Mouse (Mus musculus) adrenal gland (tissue): ENCODE data around the gene Nmt1.

ENCODE experiments used
- intact Hi-C: fragments of 180-260 bp; cut with DNase I; formaldehyde crosslinking; loops from one replicate; pipeline ENCODE4 v1.15.1; 2025

The Nmt1 gene

GRCm38 (mm10) chr11:103038037-103038436 is 10.0 kb downstream of the Nmt1 start:
- intact Hi-C loops = no loop called here

GRCm38 (mm10) chr11:103042828-103043227 is 14.8 kb downstream of the Nmt1 start:
- intact Hi-C loops = no loop called here

- intact Hi-C loops = no loop called here
Observed at GRCm38 (mm10) chr11:103043982-103044381, 16.0 kb downstream of the Nmt1 start.

GRCm38 (mm10) chr11:103046286-103046685 is 18.3 kb downstream of the Nmt1 start:
- intact Hi-C loops = no loop called here

- intact Hi-C loops = loop anchor here (5.0 to 10.0 kb wide), 3 partner anchors 52 to 275 kb away; partner anchors contain the start of gene Gfap
Observed at GRCm38 (mm10) chr11:103049611-103050010, 21.6 kb downstream of the Nmt1 start.

- intact Hi-C loops = loop anchor here (5.0 to 10.0 kb wide), 3 partner anchors 53 to 275 kb away; partner anchors contain the start of gene Gfap
Observed at GRCm38 (mm10) chr11:103050153-103050552, 22.2 kb downstream of the Nmt1 start.

- intact Hi-C loops = loop anchor here (5.0 to 10.0 kb wide), 3 partner anchors 54 to 276 kb away; partner anchors contain the start of gene Gfap
Observed at GRCm38 (mm10) chr11:103051249-103051691, 23.3 kb downstream of the Nmt1 start.

GRCm38 (mm10) chr11:103052078-103052477 is 24.1 kb downstream of the Nmt1 start:
- intact Hi-C loops = loop anchor here (5.0 to 10.0 kb wide), 3 partner anchors 55 to 277 kb away; partner anchors contain the start of gene Gfap

GRCm38 (mm10) chr11:103053191-103054076 is 25.4 kb downstream of the Nmt1 start:
- intact Hi-C loops = loop anchor here (5.0 to 10.0 kb wide), 3 partner anchors 56 to 279 kb away; partner anchors contain the start of gene Gfap

- intact Hi-C loops = loop anchor here (5.0 to 10.0 kb wide), 3 partner anchors 57 to 280 kb away; partner anchors contain the start of gene Gfap
Observed at GRCm38 (mm10) chr11:103054798-103055197, 26.8 kb downstream of the Nmt1 start.

- intact Hi-C loops = loop anchor here (10.0 kb wide), 2 partner anchors 152 to 282 kb away; partner anchors contain the start of gene Gfap
Observed at GRCm38 (mm10) chr11:103056636-103057035, 28.6 kb downstream of the Nmt1 start.

GRCm38 (mm10) chr11:103058499-103059085 is 30.6 kb downstream of the Nmt1 start:
- intact Hi-C loops = loop anchor here (10.0 kb wide), 2 partner anchors 154 to 284 kb away; partner anchors contain the start of gene Gfap

GRCm38 (mm10) chr11:103066191-103067050 is 38.4 kb downstream of the Nmt1 start:
- intact Hi-C loops = no loop called here

- intact Hi-C loops = no loop called here
Observed at GRCm38 (mm10) chr11:103067051-103067361, 39.0 kb downstream of the Nmt1 start.

GRCm38 (mm10) chr11:103067457-103068001 is 39.5 kb downstream of the Nmt1 start:
- intact Hi-C loops = no loop called here

- intact Hi-C loops = no loop called here
Observed at GRCm38 (mm10) chr11:103068272-103068671, 40.3 kb downstream of the Nmt1 start.

- intact Hi-C loops = no loop called here
Observed at GRCm38 (mm10) chr11:103068884-103069283, 40.9 kb downstream of the Nmt1 start.

- intact Hi-C loops = no loop called here
Observed at GRCm38 (mm10) chr11:103069731-103070130, 41.7 kb downstream of the Nmt1 start.

GRCm38 (mm10) chr11:103070322-103070880 is 42.4 kb downstream of the Nmt1 start:
- intact Hi-C loops = no loop called here

GRCm38 (mm10) chr11:103073671-103074070 is 45.7 kb downstream of the Nmt1 start:
- intact Hi-C loops = no loop called here
